Mouse (Mus musculus): ENCODE measurements around the gene Naa20.

DNA sequence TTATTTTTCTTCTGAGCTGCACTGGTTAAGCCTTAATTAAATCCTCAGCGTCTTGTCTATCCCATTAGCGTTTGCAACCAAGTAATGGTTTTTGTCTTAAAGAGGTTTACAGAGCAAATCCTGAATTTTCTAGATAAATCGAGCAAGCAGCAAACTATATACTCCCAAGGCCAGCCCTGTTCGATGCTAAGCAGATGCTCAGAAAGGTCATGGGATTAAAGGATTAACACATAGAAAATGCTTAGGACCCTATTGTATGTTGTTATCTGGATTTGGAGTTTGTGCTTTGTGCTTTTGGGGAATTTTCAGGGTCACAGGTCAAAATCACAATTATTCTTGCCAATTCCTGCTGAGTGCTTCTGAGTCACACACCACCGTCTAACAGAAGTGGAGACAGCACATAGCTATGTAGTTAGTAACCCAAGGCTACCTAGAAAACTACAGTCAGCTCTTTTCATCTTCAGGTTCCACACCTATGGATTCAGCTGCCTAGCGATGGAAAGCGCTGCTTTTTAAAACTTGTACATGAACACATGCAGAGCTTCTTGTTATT, 46.6 kb downstream of the Naa20 start:
- no peak for TF ChIP-seq CTCF (conservative IDR thresholded peaks at IDR 0.05 in 1 of 2, IDR thresholded peaks at IDR 0.05 in 1 of 2; ENCODE audit: low read depth in 2 of 2, low read length in 2 of 2)
- TF ChIP-seq MAFK (IDR thresholded peaks at IDR 0.05; ENCODE audit: insufficient replicate concordance, low read length) = no peak
- no peak for TF ChIP-seq POLR2AphosphoS2 (IDR thresholded peaks at IDR 0.05; ENCODE audit: low read depth, low read length)
- TF ChIP-seq NELFE (IDR thresholded peaks at IDR 0.05; ENCODE audit: low read depth, low read length) = no peak
- no peak for TF ChIP-seq BHLHE40 (IDR thresholded peaks at IDR 0.05; ENCODE audit: low read depth, low read length)
- no peak for TF ChIP-seq MAX (IDR thresholded peaks at IDR 0.05; ENCODE audit: low read length)
- TF ChIP-seq ZNF384 (IDR thresholded peaks at IDR 0.05; ENCODE audit: low read depth, low read length) = no peak
- no peak for TF ChIP-seq E2F4 (IDR thresholded peaks at IDR 0.05; ENCODE audit: insufficient replicate concordance, low read depth, low read length)
- TF ChIP-seq MEF2A (IDR thresholded peaks at IDR 0.05; ENCODE audit: borderline replicate concordance, low read depth, low read length) = no peak
- TF ChIP-seq USF2 (conservative IDR thresholded peaks at IDR 0.05; ENCODE audit: low read depth, low read length) = no peak
- no peak for TF ChIP-seq ZMIZ1 (IDR thresholded peaks at IDR 0.05; ENCODE audit: low read depth, low read length)
- no peak for TF ChIP-seq ETS1 (conservative IDR thresholded peaks at IDR 0.05; ENCODE audit: low read depth, low read length)
- no peak for TF ChIP-seq EP300 (IDR thresholded peaks at IDR 0.05; ENCODE audit: low read length)

Data from CH12.LX (cell line).